Mouse (Mus musculus) adrenal gland, postnatal 0 days (tissue): ENCODE data around the gene Igf2bp1. TPM values are rescaled to one million over a fixed set of nuclear protein-coding genes. Genes with fewer than 3 reads are reported as not detected.

ENCODE experiments used
- microRNA-seq: library from miRNA; unstranded; fragments of <30 nt; microRNA quantifications from one replicate; pipeline ENCODE4, GENCODE M21; 2016; ENCODE audit warnings: borderline replicate concordance; ENCODE audit not compliant: insufficient number of aligned reads
- polyA plus RNA-seq: library from polyadenylated mRNA; unstranded; fragments of >200 nt; fragmentation: Nextera tagmentation; extraction: Ambion mirVana; gene quantifications from 2 replicates; pipeline ENCODE4 v1.2.1, GENCODE M21; 2015

Gene Igf2bp1
- polyA plus RNA-seq = 4.5 and 6.6 TPM in 2 replicates

GRCm38 (mm10) chr11:96005403-96006271, at the start of gene Igf2bp1:
TSS of gene Igf2bp1 (minus strand) at chr11:96005940.

DNA sequence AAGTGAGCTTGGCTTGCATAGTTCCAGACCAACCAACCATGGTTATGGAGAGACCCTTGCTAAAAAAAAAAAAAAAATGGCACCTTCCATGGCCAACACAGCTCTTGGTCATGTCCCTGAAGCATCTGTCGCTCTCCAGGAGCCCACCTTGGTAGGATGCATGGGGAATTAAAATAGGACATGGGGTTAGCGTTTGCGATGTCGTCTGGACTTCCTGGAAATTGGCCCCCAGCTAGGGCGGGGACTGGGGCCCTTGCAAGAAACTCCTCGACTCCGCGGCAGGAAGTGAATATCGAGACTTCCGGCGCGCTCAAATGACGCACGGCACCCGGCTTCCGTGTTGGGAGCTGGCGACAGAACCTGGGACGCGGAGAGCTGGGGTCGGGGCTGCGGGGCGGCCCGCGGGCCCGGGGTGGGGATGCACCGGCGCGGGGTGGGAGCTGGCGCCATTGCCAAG, 28.9 kb upstream of the Igf2bp1 start, which contains the start of gene Snf8:
Snf8 (plus strand) TSS at position 290 of the 457 bp plus-strand sequence.

GRCm38 (mm10) chr11:95914571-95914991, 91.2 kb downstream of the Igf2bp1 start, which contains the start of gene B4galnt2:
TSS of gene B4galnt2 (minus strand) at chr11:95914891.

Small RNA genes within 50 kb of the gene (microRNA-seq; reads per million reads assigned to microRNA genes)
- gene Mir3063 = not detected

Other genes with a start within 250 kb of the Igf2bp1 start
- 1.5 and 1.9 TPM in 2 replicates for gene Phospho1, start 181.4 kb downstream of the Igf2bp1 start, polyA plus RNA-seq
- 34.9 and 44.0 TPM in 2 replicates for gene Gngt2, start 168.7 kb downstream of the Igf2bp1 start, polyA plus RNA-seq
- 5.8 and 6.5 TPM in 2 replicates for gene Abi3, start 163.5 kb downstream of the Igf2bp1 start, polyA plus RNA-seq
- gene B4galnt2, start 91.0 kb downstream of the Igf2bp1 start, polyA plus RNA-seq = 0.08 TPM in 1 of 2 replicates, not detected in the other
- 0.29 and 1.3 TPM in 2 replicates for gene Gip, start 18.6 kb upstream of the Igf2bp1 start, polyA plus RNA-seq
- gene Snf8, start 28.9 kb upstream of the Igf2bp1 start, polyA plus RNA-seq = 64.6 and 78.3 TPM in 2 replicates
- 24.1 and 26.4 TPM in 2 replicates for gene Ube2z, start 59.4 kb upstream of the Igf2bp1 start, polyA plus RNA-seq
- 544 and 782 TPM in 2 replicates for gene Atp5g1, start 69.7 kb upstream of the Igf2bp1 start, polyA plus RNA-seq
- not detected in 2 replicates for gene Calcoco2, start 106.0 kb upstream of the Igf2bp1 start, polyA plus RNA-seq
- not detected in 2 replicates for gene Ttll6, start 127.8 kb upstream of the Igf2bp1 start, polyA plus RNA-seq
- gene Hoxb13, start 188.4 kb upstream of the Igf2bp1 start, polyA plus RNA-seq = not detected in 2 replicates